Mouse (Mus musculus): ENCODE data around the gene Cst3. TPM values are rescaled to one million over a fixed set of nuclear protein-coding genes. Genes with fewer than 3 reads are reported as not detected.
A peak's percentile ranks its signal among the peaks of the same experiment; 100 is the strongest.

The Cst3 gene
- polyA plus RNA-seq, 1 experiment, result 201 TPM

GRCm38 (mm10) chr2:148868959-148869358 lies 6.5 kb downstream of the Cst3 start:
- no peak overlapping the region for H3K27ac ChIP-seq (ENCODE audit: control insufficient read depth, insufficient read depth, low read depth, low read length, poor library complexity)
- no peak overlapping the region for H3K4me3 ChIP-seq (replicated peaks; ENCODE audit: control insufficient read depth, low read depth, low read length)
- TF ChIP-seq CTCF (IDR thresholded peaks at IDR 0.05; ENCODE audit: control insufficient read depth, insufficient read depth, low read length) (no peak), POLR2A (IDR thresholded peaks at IDR 0.05; ENCODE audit: borderline replicate concordance, control insufficient read depth, low read depth, low read length) (no peak)
- H3K4me1 ChIP-seq (ENCODE audit: control insufficient read depth, insufficient read depth, low read length), result peaks cover 2% of the 10 kb centered on the region; the same call in 1 of the 2 replicates
- 8% methylated on average over 1 of the region's 1 CpGs for WGBS

GRCm38 (mm10) chr2:148864966-148865365 lies 10.5 kb downstream of the Cst3 start, which contains the start of gene 9230104L09Rik:
Gene 9230104L09Rik, minus strand, starts transcription at chr2:148865038.
- H3K4me1 ChIP-seq (ENCODE audit: control insufficient read depth, insufficient read depth, low read length), result peaks cover 2% of the 10 kb centered on the region; the same call in 1 of the 2 replicates
- TF ChIP-seq CTCF (IDR thresholded peaks at IDR 0.05; ENCODE audit: control insufficient read depth, insufficient read depth, low read length), result no peak
- TF ChIP-seq POLR2A (IDR thresholded peaks at IDR 0.05; ENCODE audit: borderline replicate concordance, control insufficient read depth, low read depth, low read length), result no peak
- H3K27ac ChIP-seq (ENCODE audit: control insufficient read depth, insufficient read depth, low read depth, low read length, poor library complexity), result no peak within 1 kb of the TSS
- no peak within 1 kb of the TSS for H3K4me3 ChIP-seq (replicated peaks; ENCODE audit: control insufficient read depth, low read depth, low read length)
- WGBS, result 68% methylated on average over 2 of the region's 2 CpGs

GRCm38 (mm10) chr2:148861693-148862092 lies 13.8 kb downstream of the Cst3 start:
- TF ChIP-seq CTCF (IDR thresholded peaks at IDR 0.05; ENCODE audit: control insufficient read depth, insufficient read depth, low read length) (no peak), POLR2A (IDR thresholded peaks at IDR 0.05; ENCODE audit: borderline replicate concordance, control insufficient read depth, low read depth, low read length) (no peak)
- no peak overlapping the region for H3K4me3 ChIP-seq (replicated peaks; ENCODE audit: control insufficient read depth, low read depth, low read length)

DNA sequence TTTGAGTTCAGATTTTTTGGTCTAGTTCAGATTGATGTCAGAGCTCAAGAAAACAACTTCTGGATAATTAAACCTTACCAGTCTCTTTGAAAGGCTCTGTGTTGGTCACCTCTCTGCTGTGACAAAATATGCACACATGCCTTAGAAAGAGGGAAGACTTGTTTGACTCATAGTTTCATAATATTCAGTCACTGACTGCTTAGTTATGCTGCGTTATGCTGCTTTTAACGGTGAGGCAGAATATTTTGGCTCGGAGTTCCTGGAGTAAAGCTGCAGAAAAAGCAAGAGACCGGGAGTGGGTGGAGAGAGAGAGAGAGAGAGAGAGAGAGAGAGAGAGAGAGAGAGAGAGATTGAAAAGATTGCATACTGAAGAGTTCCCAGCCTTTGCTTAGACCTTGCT lies 14.5 kb downstream of the Cst3 start:
- 79% methylated on average over 4 of the region's 4 CpGs for WGBS
- no peak overlapping the region for H3K27ac ChIP-seq (ENCODE audit: control insufficient read depth, insufficient read depth, low read depth, low read length, poor library complexity)
- H3K4me3 ChIP-seq (replicated peaks; ENCODE audit: control insufficient read depth, low read depth, low read length), result no peak overlapping the region
- no peak for TF ChIP-seq CTCF (IDR thresholded peaks at IDR 0.05; ENCODE audit: control insufficient read depth, insufficient read depth, low read length)
- TF ChIP-seq POLR2A (IDR thresholded peaks at IDR 0.05; ENCODE audit: borderline replicate concordance, control insufficient read depth, low read depth, low read length), result no peak
- no peaks in the 10 kb centered on the region; the same call in 1 of the 2 replicates for H3K4me1 ChIP-seq (ENCODE audit: control insufficient read depth, insufficient read depth, low read length)

More at GRCm38 (mm10) chr2:148861693-148862092, 13.8 kb downstream of the Cst3 start:
- Histone ChIP-seq H3K4me1 (ENCODE audit: control insufficient read depth, insufficient read depth, low read length) (no peaks in the 10 kb centered on the region; the same call in 1 of the 2 replicates), H3K27ac (ENCODE audit: control insufficient read depth, insufficient read depth, low read depth, low read length, poor library complexity) (no peak overlapping the region)

GRCm38 (mm10) chr2:148857506-148857905 lies 18.0 kb downstream of the Cst3 start:
- Histone ChIP-seq H3K4me3 (replicated peaks; ENCODE audit: control insufficient read depth, low read depth, low read length) (no peak overlapping the region), H3K4me1 (ENCODE audit: control insufficient read depth, insufficient read depth, low read length) (no peaks in the 10 kb centered on the region), H3K27ac (ENCODE audit: control insufficient read depth, insufficient read depth, low read depth, low read length, poor library complexity) (no peak overlapping the region)
- 80% methylated on average over 4 of the region's 4 CpGs for WGBS
- TF ChIP-seq CTCF (IDR thresholded peaks at IDR 0.05; ENCODE audit: control insufficient read depth, insufficient read depth, low read length) (no peak), POLR2A (IDR thresholded peaks at IDR 0.05; ENCODE audit: borderline replicate concordance, control insufficient read depth, low read depth, low read length) (no peak)

GRCm38 (mm10) chr2:148856630-148857400 lies 18.7 kb downstream of the Cst3 start:
- 22% methylated on average over 8 of the region's 8 CpGs for WGBS
- no peak overlapping the region for H3K27ac ChIP-seq (ENCODE audit: control insufficient read depth, insufficient read depth, low read depth, low read length, poor library complexity)
- no peak for TF ChIP-seq CTCF (IDR thresholded peaks at IDR 0.05; ENCODE audit: control insufficient read depth, insufficient read depth, low read length)
- no peak for TF ChIP-seq POLR2A (IDR thresholded peaks at IDR 0.05; ENCODE audit: borderline replicate concordance, control insufficient read depth, low read depth, low read length)
- no peak overlapping the region for H3K4me3 ChIP-seq (replicated peaks; ENCODE audit: control insufficient read depth, low read depth, low read length)
- H3K4me1 ChIP-seq (ENCODE audit: control insufficient read depth, insufficient read depth, low read length), result no peaks in the 10 kb centered on the region

DNA sequence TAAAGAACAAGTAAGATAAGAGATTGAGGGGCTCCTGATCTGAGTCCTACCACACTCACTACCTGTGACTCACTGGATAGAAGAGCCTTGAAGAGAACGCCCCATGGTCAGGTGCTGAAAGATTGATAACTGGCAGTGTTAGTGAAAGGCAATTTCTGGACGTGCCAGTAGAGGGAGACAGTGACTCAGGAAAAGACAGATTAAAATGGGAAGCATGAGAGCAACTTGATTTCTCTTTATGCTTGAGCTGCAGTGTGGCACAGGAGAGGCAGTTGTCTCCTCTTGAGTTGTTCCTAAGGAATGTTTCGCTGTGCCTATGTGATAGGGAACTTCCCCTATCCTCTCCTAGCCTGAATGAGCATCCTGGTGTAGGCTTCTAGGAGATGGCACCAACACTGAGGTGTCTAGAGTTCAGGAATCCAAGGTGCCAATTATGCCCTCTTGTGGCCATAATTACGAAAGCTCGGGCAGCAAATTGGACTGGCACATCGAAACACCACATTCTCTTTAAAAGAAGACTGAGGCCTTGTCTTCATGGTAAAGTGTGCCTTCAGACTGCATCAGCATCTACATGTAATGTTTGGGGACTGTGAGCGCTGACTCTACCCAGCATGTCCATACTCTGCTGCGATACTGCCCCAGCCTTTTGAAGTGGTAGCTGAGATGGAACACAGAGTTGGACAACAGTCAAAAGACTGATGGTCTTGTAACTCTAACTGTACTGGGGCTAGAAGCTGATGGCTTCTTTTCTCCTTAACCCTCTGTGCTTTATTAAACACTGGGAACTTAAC lies 24.2 kb downstream of the Cst3 start:
- no peak overlapping the region for H3K27ac ChIP-seq (ENCODE audit: control insufficient read depth, insufficient read depth, low read depth, low read length, poor library complexity)
- H3K4me3 ChIP-seq (replicated peaks; ENCODE audit: control insufficient read depth, low read depth, low read length), result peak overlapping the region; percentile 28
- 32% methylated on average over 8 of the region's 8 CpGs for WGBS
- no peaks in the 10 kb centered on the region for H3K4me1 ChIP-seq (ENCODE audit: control insufficient read depth, insufficient read depth, low read length)
- TF ChIP-seq CTCF (IDR thresholded peaks at IDR 0.05; ENCODE audit: control insufficient read depth, insufficient read depth, low read length) (peak; percentile 31; the same call in 1 of the 2 replicates), POLR2A (IDR thresholded peaks at IDR 0.05; ENCODE audit: borderline replicate concordance, control insufficient read depth, low read depth, low read length) (no peak)

- no peak overlapping the region for H3K27ac ChIP-seq (ENCODE audit: control insufficient read depth, insufficient read depth, low read depth, low read length, poor library complexity)
- WGBS, result 51% methylated on average over 2 of the region's 2 CpGs
- H3K4me1 ChIP-seq (ENCODE audit: control insufficient read depth, insufficient read depth, low read length), result no peaks in the 10 kb centered on the region
- H3K4me3 ChIP-seq (replicated peaks; ENCODE audit: control insufficient read depth, low read depth, low read length), result no peak overlapping the region
- TF ChIP-seq POLR2A (IDR thresholded peaks at IDR 0.05; ENCODE audit: borderline replicate concordance, control insufficient read depth, low read depth, low read length) (no peak), CTCF (IDR thresholded peaks at IDR 0.05; ENCODE audit: control insufficient read depth, insufficient read depth, low read length) (no peak)
These were observed 36.3 kb downstream of the Cst3 start for GRCm38 (mm10) chr2:148839224-148839623.

Data from bone marrow, adult 2 months (tissue).